In the genomic region with DNA sequence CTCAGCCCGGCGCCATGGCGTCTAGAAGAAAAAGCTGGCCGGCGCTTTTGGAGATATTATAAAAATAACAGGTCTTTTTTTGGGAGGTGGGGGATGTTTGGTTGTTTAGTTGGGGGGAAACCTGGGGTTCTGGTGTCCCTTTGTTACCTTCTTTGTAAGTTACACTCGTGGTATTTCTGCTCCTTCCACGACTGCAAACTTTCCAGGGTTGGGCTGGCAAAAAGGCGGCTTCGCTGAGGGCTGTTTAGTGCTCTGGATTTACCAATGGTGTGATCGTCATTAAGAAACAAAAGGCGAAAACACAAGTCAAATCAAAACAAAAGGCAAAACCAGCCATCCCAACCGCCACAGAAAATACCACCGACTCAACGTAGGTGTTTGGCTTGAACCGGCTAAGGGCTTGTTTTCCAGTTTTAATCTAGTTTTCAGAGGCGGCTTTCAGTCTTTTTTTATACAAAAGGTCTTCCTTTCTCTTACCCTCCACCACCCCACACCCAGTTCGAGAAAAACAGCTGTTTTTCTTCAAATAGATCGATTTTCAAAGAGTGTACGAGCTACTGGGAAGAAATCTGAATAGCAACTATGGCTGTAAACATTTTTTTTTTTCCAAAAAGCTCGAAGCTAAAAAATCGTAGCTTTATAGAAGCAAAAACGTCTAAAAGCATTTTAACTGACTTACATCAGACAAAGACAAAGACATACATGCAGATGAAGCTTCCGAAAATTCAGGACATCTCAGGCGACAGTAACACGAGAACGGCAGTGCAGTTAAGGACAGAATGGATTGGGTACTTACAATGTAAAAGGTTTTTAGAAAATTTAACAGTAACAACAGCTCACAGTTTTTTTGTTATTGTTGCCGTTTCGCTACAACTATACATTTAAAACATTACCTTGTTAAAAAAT, we compare ENCODE assay signal across 8 mouse cellular contexts. TPM values are rescaled to one million over a fixed set of nuclear protein-coding genes. Genes with fewer than 3 reads are reported as not detected.
DNase-seq lines count a peak whose midpoint lies in the region; ATAC-seq and TF ChIP-seq lines count a peak whose summit lies in the region.

No protein-coding gene starts in this region.

- TF ChIP-seq POLR2A in brain, embryonic 14.5 days (IDR thresholded peaks at IDR 0.05; ENCODE audit: borderline replicate concordance, extremely low read depth, insufficient read depth, insufficient read length, poor library complexity, severe bottlenecking): no peak

- peak overlapping the region; percentile 76 for H3K4me3 ChIP-seq in layer of hippocampus, adult 2 months
- H3K4me3 ChIP-seq in heart, embryonic 16.5 days (ENCODE audit: low read length): peak overlapping the region; percentile 73
- peak overlapping the region; percentile 88 for H3K4me3 ChIP-seq in limb, embryonic 15.5 days
- peak overlapping the region; percentile 92 for H3K4me3 ChIP-seq in neural tube, embryonic 14.5 days (ENCODE audit: low read depth, low read length)

- peak overlapping the region; percentile 100 for H3K27ac ChIP-seq in layer of hippocampus, adult 2 months
- H3K27ac ChIP-seq in heart, embryonic 16.5 days (ENCODE audit: low read length): peak overlapping the region; percentile 100
- H3K27ac ChIP-seq in limb, embryonic 15.5 days: peak overlapping the region; percentile 100
- peak overlapping the region; percentile 100 for H3K27ac ChIP-seq in neural tube, embryonic 14.5 days (ENCODE audit: low read depth, low read length)

- H3K9ac ChIP-seq in heart, embryonic 16.5 days (ENCODE audit: low read length): peak overlapping the region; percentile 100
- peak overlapping the region; percentile 89 for H3K9ac ChIP-seq in limb, embryonic 15.5 days
- H3K9ac ChIP-seq in neural tube, embryonic 14.5 days (replicated peaks; ENCODE audit: low read depth, low read length): peak overlapping the region; percentile 100

- no peaks in the 10 kb centered on the region for H3K27me3 ChIP-seq in heart, embryonic 16.5 days (ENCODE audit: control insufficient read depth, insufficient read depth, low read length)
- H3K27me3 ChIP-seq in limb, embryonic 15.5 days: no peaks in the 10 kb centered on the region
- H3K27me3 ChIP-seq in neural tube, embryonic 14.5 days (ENCODE audit: control insufficient read depth, insufficient read depth, low read length): no peaks in the 10 kb centered on the region

- DNase-seq in layer of hippocampus, adult 2 months (ENCODE audit: low spot score in 2 of 2): no peak
- DNase-seq in layer of hippocampus, adult 18-20 months (ENCODE audit: low spot score in 2 of 2): no peak
- peak; percentile 71 for DNase-seq in brain, embryonic 14.5 days (ENCODE audit: low read depth)
- DNase-seq in layer of hippocampus, adult 9-11 months: no peak
- DNase-seq in gastrocnemius, postnatal 14 days: no peak

- intact Hi-C loops in gastrocnemius, postnatal 14 days (cut with DNase I; ENCODE audit: low total_unique reads): no loop called here

- peaks cover 47% of the 10 kb centered on the region for H3K4me1 ChIP-seq in heart, embryonic 16.5 days (ENCODE audit: control insufficient read depth, insufficient read depth, low read length)
- peaks cover 53% of the 10 kb centered on the region for H3K4me1 ChIP-seq in limb, embryonic 15.5 days
- peaks cover 41% of the 10 kb centered on the region for H3K4me1 ChIP-seq in neural tube, embryonic 14.5 days (ENCODE audit: control insufficient read depth, insufficient read depth, low read length)

- no peak for TF ChIP-seq CTCF in layer of hippocampus, adult 2 months (conservative IDR thresholded peaks at IDR 0.05)
- no peak for TF ChIP-seq CTCF in brain, embryonic 14.5 days (IDR thresholded peaks at IDR 0.05; ENCODE audit: borderline replicate concordance, extremely low read depth, insufficient read depth, insufficient read length)

- H3K4me2 ChIP-seq in heart, embryonic 16.5 days (ENCODE audit: low read depth, low read length): peak overlapping the region; percentile 98
- peak overlapping the region; percentile 89 for H3K4me2 ChIP-seq in limb, embryonic 15.5 days
- peak overlapping the region; percentile 100 for H3K4me2 ChIP-seq in neural tube, embryonic 14.5 days (ENCODE audit: low read depth, low read length)

- no peaks in the 10 kb centered on the region for H3K9me3 ChIP-seq in heart, embryonic 16.5 days (replicated peaks; ENCODE audit: control insufficient read depth, low read length)
- H3K9me3 ChIP-seq in limb, embryonic 15.5 days: no peaks in the 10 kb centered on the region
- H3K9me3 ChIP-seq in neural tube, embryonic 14.5 days (ENCODE audit: control insufficient read depth, low read length): no peaks in the 10 kb centered on the region

- 1% methylated on average over 28 of the region's 28 CpGs for WGBS in heart, embryonic 16.5 days
- 1% methylated on average over 28 of the region's 28 CpGs for WGBS in limb, embryonic 15.5 days
- under 1% methylated on average over 28 of the region's 28 CpGs for WGBS in neural tube, embryonic 14.5 days

- no peaks in the 10 kb centered on the region for H3K36me3 ChIP-seq in heart, embryonic 16.5 days (ENCODE audit: control insufficient read depth, insufficient read depth)
- peaks cover 5% of the 10 kb centered on the region; the same call in 1 of the 2 replicates for H3K36me3 ChIP-seq in limb, embryonic 15.5 days
- H3K36me3 ChIP-seq in neural tube, embryonic 14.5 days (ENCODE audit: control insufficient read depth, insufficient read depth, low read length): no peaks in the 10 kb centered on the region

- ATAC-seq in heart, embryonic 16.5 days (replicated peaks; ENCODE audit: extremely low read depth, insufficient read depth, low FRiP score): no peak
- ATAC-seq in limb, embryonic 15.5 days (ENCODE audit: insufficient number of reproducible peaks, low FRiP score, low TSS enrichment, low read depth): no peak
- no peak for ATAC-seq in neural tube, embryonic 14.5 days (ENCODE audit: low read depth)

RNA-seq across cellular contexts. Expression of a gene that starts 2.0 kb away (rescaled TPM):
- total RNA-seq in layer of hippocampus, adult 2 months (2021): 10 to 100 TPM; 31.2 to 39.4 TPM
- 10 to 100 TPM; 34.8 to 37.4 TPM for total RNA-seq in layer of hippocampus, adult 18-20 months (2021)
- 7.3 and 21.0 TPM in 2 replicates for polyA plus RNA-seq in brain, embryonic 14.5 days (2012; rRNA removed)
- 6.0 and 6.5 TPM in 2 replicates for polyA plus RNA-seq in heart, embryonic 16.5 days (2015; fragmentation: Nextera tagmentation; extraction: Ambion mirVana)
- 8.9 and 10.4 TPM in 2 replicates for polyA plus RNA-seq in limb, embryonic 15.5 days (2015; fragmentation: Nextera tagmentation; extraction: Ambion mirVana)
- 13.0 and 15.9 TPM in 2 replicates for polyA plus RNA-seq in neural tube, embryonic 14.5 days (2014; fragmentation: Nextera tagmentation; extraction: Ambion mirVana)
- total RNA-seq in gastrocnemius, postnatal 14 days (2021): 10 to 100 TPM; 10.5 to 11.2 TPM

RNA-seq across cellular contexts. Expression of a gene that starts 7.5 kb away (rescaled TPM):
- total RNA-seq in layer of hippocampus, adult 2 months (2021): 10 to 100 TPM; 43.3 to 46.3 TPM
- total RNA-seq in layer of hippocampus, adult 18-20 months (2021): 10 to 100 TPM; 49.1 to 50.9 TPM
- polyA plus RNA-seq in brain, embryonic 14.5 days (2012; rRNA removed): 9.3 and 11.0 TPM in 2 replicates
- 2.2 and 2.4 TPM in 2 replicates for polyA plus RNA-seq in heart, embryonic 16.5 days (2015; fragmentation: Nextera tagmentation; extraction: Ambion mirVana)
- 4.9 and 5.7 TPM in 2 replicates for polyA plus RNA-seq in limb, embryonic 15.5 days (2015; fragmentation: Nextera tagmentation; extraction: Ambion mirVana)
- 8.9 and 13.1 TPM in 2 replicates for polyA plus RNA-seq in neural tube, embryonic 14.5 days (2014; fragmentation: Nextera tagmentation; extraction: Ambion mirVana)
- total RNA-seq in gastrocnemius, postnatal 14 days (2021): under 1 TPM; 0.27 to 0.51 TPM

RNA-seq across cellular contexts. Expression of a gene that starts 29.2 kb away (rescaled TPM):
- total RNA-seq in layer of hippocampus, adult 2 months (2021): 10 to 100 TPM; 27.8 to 30.4 TPM
- 10 to 100 TPM; 26.5 to 31.5 TPM for total RNA-seq in layer of hippocampus, adult 18-20 months (2021)
- polyA plus RNA-seq in brain, embryonic 14.5 days (2012; rRNA removed): 36.2 and 41.2 TPM in 2 replicates
- polyA plus RNA-seq in heart, embryonic 16.5 days (2015; fragmentation: Nextera tagmentation; extraction: Ambion mirVana): 60.0 and 63.8 TPM in 2 replicates
- polyA plus RNA-seq in limb, embryonic 15.5 days (2015; fragmentation: Nextera tagmentation; extraction: Ambion mirVana): 88.2 and 93.3 TPM in 2 replicates
- polyA plus RNA-seq in neural tube, embryonic 14.5 days (2014; fragmentation: Nextera tagmentation; extraction: Ambion mirVana): 63.9 and 78.7 TPM in 2 replicates
- 10 to 100 TPM; 19.2 to 19.5 TPM for total RNA-seq in gastrocnemius, postnatal 14 days (2021)

RNA-seq across cellular contexts. Expression of a gene that starts 42.6 kb away (rescaled TPM):
- not detected for total RNA-seq in layer of hippocampus, adult 2 months (2021)
- total RNA-seq in layer of hippocampus, adult 18-20 months (2021): not detected
- polyA plus RNA-seq in brain, embryonic 14.5 days (2012; rRNA removed): not detected in 2 replicates
- 0.20 and 0.46 TPM in 2 replicates for polyA plus RNA-seq in heart, embryonic 16.5 days (2015; fragmentation: Nextera tagmentation; extraction: Ambion mirVana)
- not detected in 2 replicates for polyA plus RNA-seq in limb, embryonic 15.5 days (2015; fragmentation: Nextera tagmentation; extraction: Ambion mirVana)
- polyA plus RNA-seq in neural tube, embryonic 14.5 days (2014; fragmentation: Nextera tagmentation; extraction: Ambion mirVana): not detected in 2 replicates
- not detected for total RNA-seq in gastrocnemius, postnatal 14 days (2021)
